Mouse (Mus musculus) forebrain, embryonic 12.5 days (tissue): Measurements from ENCODE around the gene Il23a. TPM values are rescaled to one million over a fixed set of nuclear protein-coding genes. Genes with fewer than 3 reads are reported as not detected.
"Not testable (repeated sequence)": the region's sequence is repeated elsewhere in the genome, so short reads cannot be mapped to it uniquely, and the experiment has no call there.

Source experiments
- ATAC-seq: fragments of 200-750 bp; cut with Nextera tagmentation; 2 replicates; pipeline ENCODE4 v1.8.0; 2017; ENCODE audit warnings: moderate TSS enrichment; ENCODE audit not compliant: low FRiP score
- H3K27ac ChIP-seq: fragments of 300-500 bp; sonication (generic); 2 replicates; pipeline ENCODE4 v1.5.1; 2016; ENCODE audit warnings: mild to moderate bottlenecking
- H3K27me3 ChIP-seq: fragments of 300-500 bp; sonication (generic); 2 replicates; pipeline ENCODE4 v1.6.1; 2016; ENCODE audit warnings: mild to moderate bottlenecking
- H3K36me3 ChIP-seq: fragments of 300-500 bp; sonication (generic); replicated peaks from 2 replicates; pipeline ENCODE4 v1.6.1; 2016; ENCODE audit warnings: mild to moderate bottlenecking
- H3K4me1 ChIP-seq: fragments of 300-500 bp; sonication (generic); 2 replicates; pipeline ENCODE4 v1.6.1; 2016
- H3K4me2 ChIP-seq: fragments of 300-500 bp; sonication (generic); 2 replicates; pipeline ENCODE4 v1.6.1; 2016; ENCODE audit warnings: mild to moderate bottlenecking, moderate library complexity
- H3K4me3 ChIP-seq: fragments of 300-500 bp; sonication (generic); replicated peaks from 2 replicates; pipeline ENCODE4 v1.5.1; 2016; ENCODE audit warnings: mild to moderate bottlenecking
- H3K9ac ChIP-seq: fragments of 300-500 bp; sonication (generic); 2 replicates; pipeline ENCODE4 v1.6.1; 2016; ENCODE audit warnings: mild to moderate bottlenecking
- H3K9me3 ChIP-seq: fragments of 300-500 bp; sonication (generic); 2 replicates; pipeline ENCODE4 v1.6.1; 2016
- WGBS: fragments of 180-500 bp; shearing (Covaris S2); methylation state at CpG from one replicate; pipeline ENCODE4 v1.1.7; 2016; 5-methylcytosine and 5-hydroxymethylcytosine counted together
- polyA plus RNA-seq: library from polyadenylated mRNA; unstranded; fragments of >200 nt; fragmentation: Nextera tagmentation; extraction: Ambion mirVana; gene quantifications from 2 replicates; pipeline ENCODE4 v1.2.1, GENCODE M21; 2016

The Il23a gene
- polyA plus RNA-seq, 1 experiment from 2014 or later = not detected

- WGBS = 83% methylated on average over 6 of the region's 6 CpGs
- H3K9ac ChIP-seq, H3K4me3 ChIP-seq, H3K9me3 ChIP-seq, H3K27ac ChIP-seq, ATAC-seq, H3K27me3 ChIP-seq, H3K4me2 ChIP-seq, H3K4me1 ChIP-seq: not testable (repeated sequence)
- peaks cover 19% of the 10 kb centered on the region for H3K36me3 ChIP-seq
Observed at GRCm38 (mm10) chr10:128332358-128333249, 34.1 kb upstream of the Il23a start.

GRCm38 (mm10) chr10:128327610-128328009, 29.1 kb upstream of the Il23a start:
- no peaks in the 10 kb centered on the region for H3K9me3 ChIP-seq
- no peak for ATAC-seq
- no peak overlapping the region for H3K4me3 ChIP-seq
- peaks cover 16% of the 10 kb centered on the region for H3K4me1 ChIP-seq
- H3K27me3 ChIP-seq = no peaks in the 10 kb centered on the region
- H3K4me2 ChIP-seq = no peak overlapping the region
- H3K36me3 ChIP-seq = peaks cover 49% of the 10 kb centered on the region
- no peak overlapping the region for H3K9ac ChIP-seq
- WGBS = 87% methylated on average over 10 of the region's 10 CpGs
- H3K27ac ChIP-seq = no peak overlapping the region

DNA sequence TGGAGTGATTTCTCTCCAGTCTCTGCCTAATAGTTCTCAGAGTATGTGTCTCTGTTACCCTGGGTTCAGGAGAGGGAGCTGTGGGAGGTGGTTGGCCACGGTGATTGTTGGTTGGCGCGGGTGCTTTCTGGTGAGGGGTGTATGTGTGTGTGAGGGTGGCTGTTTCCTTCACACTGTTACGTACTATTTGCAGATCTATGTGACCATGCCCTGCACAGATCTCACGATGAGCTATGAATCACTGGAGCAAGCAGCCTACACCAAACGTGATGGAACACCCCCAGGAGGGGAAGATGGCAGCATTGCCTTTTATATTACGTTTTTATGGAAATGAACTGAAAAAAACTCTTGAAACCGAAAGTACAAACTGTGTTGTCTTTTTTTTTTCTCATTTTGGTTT, 28.3 kb upstream of the Il23a start:
- Histone ChIP-seq H3K4me2 (no peak overlapping the region), H3K4me1 (peaks cover 16% of the 10 kb centered on the region), H3K27ac (no peak overlapping the region), H3K9ac (no peak overlapping the region), H3K9me3 (no peaks in the 10 kb centered on the region), H3K36me3 (peaks cover 49% of the 10 kb centered on the region), H3K4me3 (no peak overlapping the region), H3K27me3 (no peaks in the 10 kb centered on the region)
- no peak for ATAC-seq
- 97% methylated on average over 8 of the region's 8 CpGs for WGBS

- 88% methylated on average over 8 of the region's 8 CpGs for WGBS
- no peaks in the 10 kb centered on the region for H3K9me3 ChIP-seq
- H3K27ac ChIP-seq = 0 out of 2 replicates have a peak overlapping the region, but pooled peaks have one; percentile 95
- H3K36me3 ChIP-seq = peaks cover 63% of the 10 kb centered on the region
- peak overlapping the region; percentile 75 for H3K4me2 ChIP-seq
- H3K4me3 ChIP-seq = peak overlapping the region; percentile 69
- H3K27me3 ChIP-seq = no peaks in the 10 kb centered on the region
- peaks cover 19% of the 10 kb centered on the region for H3K4me1 ChIP-seq
- peak overlapping the region; percentile 92 for H3K9ac ChIP-seq
- no peak for ATAC-seq
Observed at GRCm38 (mm10) chr10:128323516-128323915, 25.0 kb upstream of the Il23a start.

- peak within 1 kb of the TSS; percentile 75 for H3K4me2 ChIP-seq
- peaks cover 19% of the 10 kb centered on the region for H3K4me1 ChIP-seq
- no peaks in the 10 kb centered on the region for H3K9me3 ChIP-seq
- H3K27me3 ChIP-seq = no peaks in the 10 kb centered on the region
- H3K9ac ChIP-seq = peak within 1 kb of the TSS; percentile 92
- WGBS = under 1% methylated on average over 40 of the region's 40 CpGs
- H3K36me3 ChIP-seq = peaks cover 64% of the 10 kb centered on the region
- H3K4me3 ChIP-seq = peak within 1 kb of the TSS; percentile 69
- H3K27ac ChIP-seq = peak within 1 kb of the TSS; percentile 95
- ATAC-seq = peak; percentile 96
Observed at GRCm38 (mm10) chr10:128322141-128323108, 23.9 kb upstream of the Il23a start, which contains the start of gene Cnpy2. TSS of gene Cnpy2 (plus strand) at chr10:128322459.

GRCm38 (mm10) chr10:128321641-128322040, 23.1 kb upstream of the Il23a start:
- Histone ChIP-seq H3K4me3 (peak overlapping the region; percentile 69), H3K27ac (peak overlapping the region; percentile 80), H3K9ac (peak overlapping the region; percentile 38; the same call in 1 of the 2 replicates), H3K4me2 (peak overlapping the region; percentile 75), H3K36me3 (peaks cover 62% of the 10 kb centered on the region), H3K4me1 (peaks cover 19% of the 10 kb centered on the region), H3K9me3 (no peaks in the 10 kb centered on the region), H3K27me3 (no peaks in the 10 kb centered on the region)
- 67% methylated on average over 12 of the region's 12 CpGs for WGBS
- no peak for ATAC-seq

DNA sequence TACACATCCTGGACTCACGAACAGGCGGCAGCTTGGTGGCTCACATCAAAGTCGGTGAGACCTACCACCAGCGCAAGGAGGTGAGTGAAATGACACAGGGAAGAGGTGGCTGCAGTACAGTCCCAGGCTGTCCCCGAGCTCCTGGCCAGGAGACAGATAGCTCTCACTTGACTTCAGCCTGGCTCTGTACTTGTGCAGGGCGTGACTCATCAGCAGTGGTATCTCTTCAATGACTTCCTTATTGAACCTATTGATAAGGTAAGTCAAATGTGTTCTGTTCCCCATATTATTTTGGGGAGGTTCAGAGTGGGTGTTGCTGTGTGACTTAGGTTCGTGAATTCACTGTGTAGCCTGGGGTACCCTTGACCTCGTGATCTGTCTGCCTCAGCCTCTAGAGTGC, 17.0 kb upstream of the Il23a start:
- Histone ChIP-seq H3K4me1 (no peaks in the 10 kb centered on the region), H3K27me3 (no peaks in the 10 kb centered on the region), H3K27ac (no peak overlapping the region), H3K9me3 (no peaks in the 10 kb centered on the region), H3K4me2 (no peak overlapping the region), H3K36me3 (peaks cover 89% of the 10 kb centered on the region), H3K4me3 (no peak overlapping the region), H3K9ac (no peak overlapping the region)
- no peak for ATAC-seq
- WGBS = 96% methylated on average over 8 of the region's 8 CpGs

DNA sequence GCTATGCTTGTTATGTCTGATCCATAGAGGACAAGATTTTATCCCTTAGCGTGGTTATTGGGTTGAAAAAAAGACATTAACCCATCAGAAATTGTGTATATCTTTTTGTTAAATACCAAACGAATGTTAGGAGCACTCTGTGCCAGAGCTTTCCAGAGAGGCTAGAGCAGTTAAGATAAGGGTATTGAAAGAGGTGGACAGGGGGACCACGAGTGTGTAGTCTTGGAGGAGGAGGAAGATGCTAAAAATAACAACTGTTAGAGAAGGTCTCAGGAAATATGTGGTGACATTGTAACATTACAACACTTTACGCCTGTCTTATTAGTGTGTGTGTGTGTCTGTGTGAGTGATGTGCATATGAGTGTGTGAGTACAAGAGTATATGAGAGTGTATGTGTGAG, 12.3 kb upstream of the Il23a start:
- H3K4me2 ChIP-seq = no peak overlapping the region
- no peak overlapping the region for H3K4me3 ChIP-seq
- H3K27ac ChIP-seq = no peak overlapping the region
- H3K9ac ChIP-seq = 0 out of 2 replicates have a peak overlapping the region, but pooled peaks have one; percentile 12
- H3K4me1 ChIP-seq = peaks cover 5% of the 10 kb centered on the region; the same call in 1 of the 2 replicates
- no peaks in the 10 kb centered on the region for H3K9me3 ChIP-seq
- H3K27me3 ChIP-seq = no peaks in the 10 kb centered on the region
- WGBS = 90% methylated on average over 4 of the region's 4 CpGs
- peaks cover 72% of the 10 kb centered on the region for H3K36me3 ChIP-seq
- ATAC-seq = no peak

GRCm38 (mm10) chr10:128310177-128310576, 11.6 kb upstream of the Il23a start:
- H3K36me3 ChIP-seq = peaks cover 65% of the 10 kb centered on the region
- H3K9ac ChIP-seq = peak overlapping the region; percentile 25; the same call in 1 of the 2 replicates
- H3K27ac ChIP-seq = no peak overlapping the region
- WGBS = 74% methylated on average over 11 of the region's 11 CpGs
- no peaks in the 10 kb centered on the region for H3K27me3 ChIP-seq
- no peak overlapping the region for H3K4me2 ChIP-seq
- no peak overlapping the region for H3K4me3 ChIP-seq
- ATAC-seq = no peak
- H3K4me1 ChIP-seq = peaks cover 5% of the 10 kb centered on the region; the same call in 1 of the 2 replicates
- H3K9me3 ChIP-seq = no peaks in the 10 kb centered on the region

GRCm38 (mm10) chr10:128309654-128310053, 11.1 kb upstream of the Il23a start:
- Histone ChIP-seq H3K27me3 (no peaks in the 10 kb centered on the region), H3K9me3 (no peaks in the 10 kb centered on the region), H3K27ac (no peak overlapping the region), H3K4me1 (peaks cover 6% of the 10 kb centered on the region), H3K9ac (no peak overlapping the region), H3K36me3 (peaks cover 60% of the 10 kb centered on the region), H3K4me3 (no peak overlapping the region), H3K4me2 (no peak overlapping the region)
- no peak for ATAC-seq
- WGBS = 92% methylated on average over 7 of the region's 7 CpGs

- 2% methylated on average over 37 of the region's 37 CpGs for WGBS
- no peaks in the 10 kb centered on the region for H3K9me3 ChIP-seq
Observed at GRCm38 (mm10) chr10:128303126-128304021, 4.8 kb upstream of the Il23a start, which contains the start of gene Pan2. TSS of gene Pan2 (plus strand) at chr10:128303335.

More at GRCm38 (mm10) chr10:128303126-128304021, 4.8 kb upstream of the Il23a start, which contains the start of gene Pan2:
- Histone ChIP-seq H3K27ac (peak within 1 kb of the TSS; percentile 93), H3K4me2 (peak within 1 kb of the TSS; percentile 73), H3K4me3 (peak within 1 kb of the TSS; percentile 54), H3K4me1 (peaks cover 19% of the 10 kb centered on the region), H3K9ac (peak within 1 kb of the TSS; percentile 71), H3K36me3 (peaks cover 6% of the 10 kb centered on the region), H3K27me3 (0 out of 2 replicates have a peak, but pooled peaks cover 3% of the 10 kb centered on the region)
- peak; percentile 99 for ATAC-seq
